Mouse (Mus musculus) limb, embryonic 13.5 days (tissue): ENCODE measurements around the gene Nmnat1. TPM values are rescaled to one million over a fixed set of nuclear protein-coding genes. Genes with fewer than 3 reads are reported as not detected.
"Not testable (repeated sequence)": the region's sequence is repeated elsewhere in the genome, so short reads cannot be mapped to it uniquely, and the experiment has no call there.

Source experiments
- ATAC-seq: fragments of 200-750 bp; cut with Nextera tagmentation; 2 replicates; pipeline ENCODE4 v1.8.0; 2017; ENCODE audit warnings: low read depth, moderate number of reproducible peaks, moderate TSS enrichment; ENCODE audit not compliant: low FRiP score
- H3K27ac ChIP-seq: fragments of 300-500 bp; sonication (generic); 2 replicates; pipeline ENCODE4 v1.5.1; 2015; ENCODE audit warnings: inconsistent platforms, mild to moderate bottlenecking, moderate library complexity
- H3K27me3 ChIP-seq: fragments of 300-500 bp; sonication (generic); 2 replicates; pipeline ENCODE4 v1.6.1; 2015; ENCODE audit warnings: mild to moderate bottlenecking, inconsistent platforms
- H3K36me3 ChIP-seq: fragments of 300-500 bp; sonication (generic); 2 replicates; pipeline ENCODE4 v1.6.1; 2015; ENCODE audit warnings: inconsistent platforms, mild to moderate bottlenecking, moderate library complexity
- H3K4me1 ChIP-seq: fragments of 300-500 bp; sonication (generic); 2 replicates; pipeline ENCODE4 v1.6.1; 2015; ENCODE audit warnings: inconsistent platforms
- H3K4me2 ChIP-seq: fragments of 300-500 bp; sonication (generic); replicated peaks from 2 replicates; pipeline ENCODE4 v1.6.1; 2015; ENCODE audit warnings: inconsistent platforms, mild to moderate bottlenecking, moderate library complexity
- H3K4me3 ChIP-seq: fragments of 300-500 bp; sonication (generic); 2 replicates; pipeline ENCODE4 v1.5.1; 2015; ENCODE audit warnings: moderate library complexity, mild to moderate bottlenecking, inconsistent platforms
- H3K9ac ChIP-seq: fragments of 300-500 bp; sonication (generic); 2 replicates; pipeline ENCODE4 v1.6.1; 2015; ENCODE audit warnings: mild to moderate bottlenecking, inconsistent platforms
- H3K9me3 ChIP-seq: fragments of 300-500 bp; sonication (generic); 2 replicates; pipeline ENCODE4 v1.6.1; 2016; ENCODE audit warnings: inconsistent platforms
- whole genome bisulfite sequencing: fragments of 180-500 bp; shearing (Covaris S2); methylation state at CpG from one replicate; pipeline ENCODE4 v1.1.7; 2015; 5-methylcytosine and 5-hydroxymethylcytosine counted together
- polyA plus RNA-seq: library from polyadenylated mRNA; unstranded; fragments of >200 nt; fragmentation: Nextera tagmentation; extraction: Ambion mirVana; gene quantifications from 2 replicates; pipeline ENCODE4 v1.2.1, GENCODE M21; 2015

Nmnat1 gene
- polyA plus RNA-seq, 1 experiment from 2014 or later: 10.5 TPM

- H3K9me3 ChIP-seq: no peaks in the 10 kb centered on the region
- peak overlapping the region; percentile 85 for H3K4me2 ChIP-seq
- H3K27ac ChIP-seq: peak overlapping the region; percentile 84
- peak overlapping the region; percentile 81 for H3K4me3 ChIP-seq
- WGBS: under 1% methylated on average over 10 of the region's 10 CpGs
- H3K9ac ChIP-seq: peak overlapping the region; percentile 85
- peaks cover 36% of the 10 kb centered on the region for H3K36me3 ChIP-seq
- peaks cover 27% of the 10 kb centered on the region for H3K4me1 ChIP-seq
- peak; percentile 2; the same call in 1 of the 2 replicates for ATAC-seq
- no peaks in the 10 kb centered on the region for H3K27me3 ChIP-seq
Measured at GRCm38 (mm10) chr4:149485825-149486206, 814 bp upstream of the Nmnat1 start.

GRCm38 (mm10) chr4:149484566-149484965 lies 436 bp downstream of the Nmnat1 start:
- Histone ChIP-seq H3K27me3 (no peaks in the 10 kb centered on the region), H3K9ac (peak overlapping the region; percentile 85), H3K36me3 (peaks cover 26% of the 10 kb centered on the region), H3K27ac (peak overlapping the region; percentile 84), H3K4me3 (peak overlapping the region; percentile 81), H3K4me2 (peak overlapping the region; percentile 85), H3K4me1 (peaks cover 27% of the 10 kb centered on the region), H3K9me3 (no peaks in the 10 kb centered on the region)
- ATAC-seq: no peak
- WGBS: 51% methylated on average over 3 of the region's 3 CpGs

- no peaks in the 10 kb centered on the region for H3K4me1 ChIP-seq
- H3K4me2 ChIP-seq: no peak within 1 kb of the TSS
- no peak for ATAC-seq
- peaks cover 26% of the 10 kb centered on the region for H3K36me3 ChIP-seq
- no peak within 1 kb of the TSS for H3K9ac ChIP-seq
- no peaks in the 10 kb centered on the region for H3K27me3 ChIP-seq
- no peak within 1 kb of the TSS for H3K4me3 ChIP-seq
- WGBS: 85% methylated on average over 11 of the region's 11 CpGs
- H3K27ac ChIP-seq: no peak within 1 kb of the TSS
- no peaks in the 10 kb centered on the region for H3K9me3 ChIP-seq
Measured at GRCm38 (mm10) chr4:149477078-149477477, 7.9 kb downstream of the Nmnat1 start, which contains the start of gene Tmem274. Tmem274 (plus strand) TSS chr4:149477378.

- no peak for ATAC-seq
- no peaks in the 10 kb centered on the region for H3K9me3 ChIP-seq
- H3K27ac ChIP-seq: no peak overlapping the region
- 79% methylated on average over 7 of the region's 7 CpGs for WGBS
- no peak overlapping the region for H3K4me3 ChIP-seq
- H3K9ac ChIP-seq: no peak overlapping the region
- H3K36me3 ChIP-seq: peaks cover 37% of the 10 kb centered on the region
- no peaks in the 10 kb centered on the region for H3K4me1 ChIP-seq
- H3K27me3 ChIP-seq: no peaks in the 10 kb centered on the region
- no peak overlapping the region for H3K4me2 ChIP-seq
Measured at GRCm38 (mm10) chr4:149475096-149475495, 9.9 kb downstream of the Nmnat1 start.

- H3K4me3 ChIP-seq: no peak overlapping the region
- no peak for ATAC-seq
- no peak overlapping the region for H3K9ac ChIP-seq
- 95% methylated on average over 3 of the region's 3 CpGs for WGBS
- H3K27me3 ChIP-seq: no peaks in the 10 kb centered on the region
- H3K27ac ChIP-seq: no peak overlapping the region
- no peaks in the 10 kb centered on the region for H3K9me3 ChIP-seq
- peaks cover 55% of the 10 kb centered on the region for H3K36me3 ChIP-seq
- H3K4me2 ChIP-seq: no peak overlapping the region
- no peaks in the 10 kb centered on the region for H3K4me1 ChIP-seq
Measured at GRCm38 (mm10) chr4:149469557-149469956, 15.4 kb downstream of the Nmnat1 start.

- Histone ChIP-seq H3K9ac (no peak overlapping the region), H3K27me3 (no peaks in the 10 kb centered on the region), H3K27ac (no peak overlapping the region), H3K36me3 (peaks cover 8% of the 10 kb centered on the region), H3K4me3 (no peak overlapping the region), H3K4me1 (no peaks in the 10 kb centered on the region), H3K4me2 (no peak overlapping the region), H3K9me3 (no peaks in the 10 kb centered on the region)
- no peak for ATAC-seq
- 78% methylated on average over 6 of the region's 6 CpGs for WGBS
Measured at GRCm38 (mm10) chr4:149463435-149463950, 21.5 kb downstream of the Nmnat1 start.

GRCm38 (mm10) chr4:149462305-149462971 lies 22.6 kb downstream of the Nmnat1 start:
- Histone ChIP-seq H3K4me3 (no peak overlapping the region), H3K27me3 (no peaks in the 10 kb centered on the region), H3K27ac (no peak overlapping the region), H3K4me1 (no peaks in the 10 kb centered on the region), H3K4me2 (no peak overlapping the region), H3K36me3 (no peaks in the 10 kb centered on the region), H3K9me3 (no peaks in the 10 kb centered on the region), H3K9ac (no peak overlapping the region)
- WGBS: 76% methylated on average over 6 of the region's 6 CpGs
- no peak for ATAC-seq

GRCm38 (mm10) chr4:149461579-149462304 lies 23.3 kb downstream of the Nmnat1 start:
- no peaks in the 10 kb centered on the region for H3K4me1 ChIP-seq
- no peaks in the 10 kb centered on the region for H3K36me3 ChIP-seq
- 70% methylated on average over 7 of the region's 7 CpGs for WGBS
- H3K27me3 ChIP-seq: no peaks in the 10 kb centered on the region
- ATAC-seq: no peak
- H3K4me3 ChIP-seq: no peak overlapping the region
- no peak overlapping the region for H3K4me2 ChIP-seq
- no peak overlapping the region for H3K27ac ChIP-seq
- H3K9ac ChIP-seq: no peak overlapping the region
- H3K9me3 ChIP-seq: no peaks in the 10 kb centered on the region

- H3K4me1 ChIP-seq, H3K36me3 ChIP-seq, H3K4me2 ChIP-seq, H3K4me3 ChIP-seq, H3K27me3 ChIP-seq, H3K9ac ChIP-seq, H3K27ac ChIP-seq, ATAC-seq, H3K9me3 ChIP-seq: not testable (repeated sequence)
- 88% methylated on average over 2 of the region's 2 CpGs for WGBS
Measured at GRCm38 (mm10) chr4:149460475-149460874, 24.5 kb downstream of the Nmnat1 start.

- no peak overlapping the region for H3K9ac ChIP-seq
- no peak for ATAC-seq
- no peak overlapping the region for H3K4me2 ChIP-seq
- H3K4me3 ChIP-seq: no peak overlapping the region
- no peak overlapping the region for H3K27ac ChIP-seq
- 75% methylated on average over 1 of the region's 1 CpGs for whole genome bisulfite sequencing
- H3K36me3 ChIP-seq: no peaks in the 10 kb centered on the region
- H3K9me3 ChIP-seq: no peaks in the 10 kb centered on the region
- no peaks in the 10 kb centered on the region for H3K4me1 ChIP-seq
- no peaks in the 10 kb centered on the region for H3K27me3 ChIP-seq
Measured at GRCm38 (mm10) chr4:149459425-149459824, 25.6 kb downstream of the Nmnat1 start.

- Histone ChIP-seq H3K4me1 (no peaks in the 10 kb centered on the region), H3K4me3 (no peak overlapping the region), H3K9me3 (no peaks in the 10 kb centered on the region), H3K4me2 (no peak overlapping the region), H3K27me3 (no peaks in the 10 kb centered on the region), H3K27ac (no peak overlapping the region), H3K36me3 (no peaks in the 10 kb centered on the region), H3K9ac (no peak overlapping the region)
- no peak for ATAC-seq
- 69% methylated on average over 5 of the region's 5 CpGs for WGBS
Measured at GRCm38 (mm10) chr4:149458526-149458925, 26.5 kb downstream of the Nmnat1 start.

GRCm38 (mm10) chr4:149457831-149458430 lies 27.1 kb downstream of the Nmnat1 start:
- no peak overlapping the region for H3K27ac ChIP-seq
- no peaks in the 10 kb centered on the region for H3K4me1 ChIP-seq
- WGBS: 75% methylated on average over 6 of the region's 6 CpGs
- ATAC-seq: no peak
- no peaks in the 10 kb centered on the region for H3K9me3 ChIP-seq
- H3K9ac ChIP-seq: no peak overlapping the region
- no peak overlapping the region for H3K4me2 ChIP-seq
- H3K27me3 ChIP-seq: no peaks in the 10 kb centered on the region
- no peak overlapping the region for H3K4me3 ChIP-seq
- H3K36me3 ChIP-seq: no peaks in the 10 kb centered on the region
